7 mouse cellular contexts compared by ENCODE assay signal in the genomic region with DNA sequence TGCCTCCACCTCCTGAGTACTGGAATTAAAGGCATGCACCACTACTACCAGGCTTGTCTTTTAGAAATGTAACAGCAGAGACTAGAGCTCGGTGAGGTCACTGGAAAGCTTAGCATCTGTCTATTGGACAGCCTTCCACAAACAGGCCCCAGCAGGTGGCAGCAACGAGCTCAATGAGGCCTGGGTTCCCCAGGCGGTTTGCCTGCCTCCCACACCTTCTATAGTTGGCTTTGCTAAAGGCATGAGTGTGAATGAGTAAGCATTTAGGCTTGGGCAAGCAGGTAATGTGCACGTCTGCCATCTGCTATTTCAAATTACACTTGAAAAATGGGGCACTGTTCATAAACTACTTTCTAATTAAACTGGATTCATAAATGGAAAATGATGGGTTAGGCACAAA. TPM values are rescaled to one million over a fixed set of nuclear protein-coding genes. Genes with fewer than 3 reads are reported as not detected.
A peak's percentile ranks its signal among the peaks of the same experiment; 100 is the strongest.
DNase-seq lines count a peak whose midpoint lies in the region; ATAC-seq and TF ChIP-seq lines count a peak whose summit lies in the region.

No protein-coding gene starts in this region.

- H3K27ac ChIP-seq in cortical plate, adult 2 months (ENCODE audit: insufficient read depth, low read length): peak overlapping the region; percentile 67; the same call in 1 of the 2 replicates
- peak overlapping the region; percentile 71; the same call in 1 of the 2 replicates for H3K27ac ChIP-seq in midbrain, embryonic 15.5 days
- H3K27ac ChIP-seq in spleen, adult 2 months (ENCODE audit: insufficient read depth, low read length): no peak overlapping the region

- peaks cover 10% of the 10 kb centered on the region; the same call in 1 of the 2 replicates for H3K4me1 ChIP-seq in cortical plate, adult 2 months (ENCODE audit: control insufficient read depth, insufficient read depth, low read length)
- peaks cover 17% of the 10 kb centered on the region for H3K4me1 ChIP-seq in midbrain, embryonic 15.5 days
- H3K4me1 ChIP-seq in spleen, adult 2 months (ENCODE audit: control insufficient read depth, insufficient read depth, insufficient read length): no peaks in the 10 kb centered on the region

- peak; percentile 82 for TF ChIP-seq CTCF in cortical plate, adult 2 months (IDR thresholded peaks at IDR 0.05; ENCODE audit: extremely low read depth, insufficient read depth, low read length)
- TF ChIP-seq CTCF in spleen, adult 2 months (IDR thresholded peaks at IDR 0.05; ENCODE audit: extremely low read depth, insufficient read depth, insufficient read length, insufficient replicate concordance): peak; percentile 69

- no peak overlapping the region for H3K4me3 ChIP-seq in cortical plate, adult 2 months (ENCODE audit: insufficient read depth, low read length)
- no peak overlapping the region for H3K4me3 ChIP-seq in midbrain, embryonic 15.5 days
- H3K4me3 ChIP-seq in spleen, adult 2 months (ENCODE audit: extremely low read depth, insufficient read depth, insufficient read length): no peak overlapping the region

- peak; percentile 80 to 93 for DNase-seq in adrenal gland, adult (ENCODE audit: inconsistent age in 2 of 2, low spot score in 1 of 2)
- DNase-seq in gastrocnemius, postnatal 25 days: peak; percentile 61
- DNase-seq in kidney, adult 18-20 months: peak; percentile 79
- DNase-seq in left cerebral cortex, postnatal 4 days: peak; percentile 87
- DNase-seq in spleen, adult 2 months (ENCODE audit: low read depth in 1 of 2, low spot score in 2 of 2): peak; percentile 25 to 71

- H3K9ac ChIP-seq in midbrain, embryonic 15.5 days: no peak overlapping the region

- H3K4me2 ChIP-seq in midbrain, embryonic 15.5 days: no peak overlapping the region

- TF ChIP-seq POLR2A in cortical plate, adult 2 months (IDR thresholded peaks at IDR 0.05; ENCODE audit: extremely low read depth, insufficient read depth, low read length): no peak
- no peak for TF ChIP-seq POLR2A in spleen, adult 2 months (IDR thresholded peaks at IDR 0.05; ENCODE audit: low read depth, low read length)

- WGBS in midbrain, embryonic 15.5 days: 18% methylated on average over 4 of the region's 4 CpGs
- WGBS in spleen, adult 2 months: 22% methylated on average over 4 of the region's 4 CpGs

- no peaks in the 10 kb centered on the region for H3K36me3 ChIP-seq in midbrain, embryonic 15.5 days (replicated peaks)
- peaks cover 15% of the 10 kb centered on the region for H3K36me3 ChIP-seq in spleen, adult 2 months (ENCODE audit: control insufficient read depth, insufficient read depth, low read length)

- no peaks in the 10 kb centered on the region for H3K27me3 ChIP-seq in midbrain, embryonic 15.5 days (replicated peaks)
- H3K27me3 ChIP-seq in spleen, adult 2 months (ENCODE audit: control insufficient read depth, insufficient read depth, low read length): no peaks in the 10 kb centered on the region

- intact Hi-C loops in left cerebral cortex, postnatal 4 days (cut with DNase I): no loop called here

- H3K9me3 ChIP-seq in midbrain, embryonic 15.5 days: no peaks in the 10 kb centered on the region

- peak; percentile 75 for ATAC-seq in midbrain, embryonic 15.5 days (replicated peaks)

RNA-seq across cellular contexts. Expression of a gene that starts 54.7 kb away (rescaled TPM):
- 840 and 847 TPM in 2 replicates for polyA plus RNA-seq in cortical plate, adult 2 months (2012; rRNA removed)
- total RNA-seq in gastrocnemius, postnatal 25 days (2021): 1,000 to 10,000 TPM; 2,961 to 2,964 TPM
- total RNA-seq in left cerebral cortex, postnatal 4 days (2021): 1,000 to 10,000 TPM; 1,734 to 1,903 TPM
- 613 and 619 TPM in 2 replicates for polyA plus RNA-seq in midbrain, embryonic 15.5 days (2015; fragmentation: Nextera tagmentation; extraction: Ambion mirVana)
- polyA plus RNA-seq in spleen, adult 2 months (2012; rRNA removed): 2,392 and 2,473 TPM in 2 replicates

RNA-seq across cellular contexts. Expression of a gene that starts 55.2 kb away (rescaled TPM):
- polyA plus RNA-seq in cortical plate, adult 2 months (2012; rRNA removed): 8.8 and 11.9 TPM in 2 replicates
- total RNA-seq in gastrocnemius, postnatal 25 days (2021): not detected
- total RNA-seq in left cerebral cortex, postnatal 4 days (2021): 10 to 100 TPM; 19.2 to 23.4 TPM
- 7.9 and 8.4 TPM in 2 replicates for polyA plus RNA-seq in midbrain, embryonic 15.5 days (2015; fragmentation: Nextera tagmentation; extraction: Ambion mirVana)
- polyA plus RNA-seq in spleen, adult 2 months (2012; rRNA removed): not detected in 2 replicates
